Mouse (Mus musculus): ENCODE measurements at regions not wholly inside any gene's neighbourhood (a gene's known extent, or its start where the extent isn't known, plus 50 kb on each side); places are given as distances from the start of the nearest gene placed in this dataset.

GRCm38 (mm10) chr8:128030335-128031280 lies 327.8 kb upstream of the Nrp1 start:
- Histone ChIP-seq H3K4me3 (ENCODE audit: extremely low read depth, insufficient read depth, insufficient read length) (no peak overlapping the region), H3K27ac (ENCODE audit: insufficient read depth, low read length) (no peak overlapping the region), H3K36me3 (ENCODE audit: control insufficient read depth, insufficient read depth, low read length) (no peaks in the 10 kb centered on the region), H3K27me3 (ENCODE audit: control insufficient read depth, insufficient read depth, low read length) (no peaks in the 10 kb centered on the region), H3K4me1 (ENCODE audit: control insufficient read depth, insufficient read depth, insufficient read length) (peaks cover 4% of the 10 kb centered on the region; the same call in 1 of the 2 replicates)
- DNase-seq (ENCODE audit: low read depth in 1 of 2, low spot score in 2 of 2) = no peak
- WGBS = 75% methylated on average over 24 of the region's 24 CpGs
- TF ChIP-seq CTCF (IDR thresholded peaks at IDR 0.05; ENCODE audit: extremely low read depth, insufficient read depth, insufficient read length, insufficient replicate concordance) = no peak
- no peak for TF ChIP-seq POLR2A (IDR thresholded peaks at IDR 0.05; ENCODE audit: low read depth, low read length)

DNA sequence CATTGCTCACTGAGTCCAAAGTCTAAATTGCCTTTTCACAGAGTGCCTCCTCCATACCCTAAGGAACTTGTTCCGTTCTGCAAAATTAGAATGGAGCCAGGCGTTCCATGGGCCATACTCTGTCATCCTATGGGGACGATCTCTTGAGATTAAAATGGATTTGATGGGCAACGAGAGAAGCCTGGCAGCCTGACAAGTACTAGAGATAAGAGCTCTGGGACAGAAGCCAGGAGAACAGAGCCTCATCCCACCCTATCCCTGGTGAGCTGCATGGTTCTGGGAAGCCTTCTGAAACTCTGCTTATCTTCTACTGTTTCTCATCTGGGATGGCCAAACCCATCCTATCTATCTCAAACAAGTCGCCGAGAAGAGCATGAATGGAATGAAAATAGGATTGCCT lies 324.3 kb upstream of the Nrp1 start:
- Histone ChIP-seq H3K27me3 (ENCODE audit: control insufficient read depth, insufficient read depth, low read length) (no peaks in the 10 kb centered on the region), H3K27ac (ENCODE audit: insufficient read depth, low read length) (no peak overlapping the region), H3K4me1 (ENCODE audit: control insufficient read depth, insufficient read depth, insufficient read length) (peaks cover 4% of the 10 kb centered on the region; the same call in 1 of the 2 replicates), H3K36me3 (ENCODE audit: control insufficient read depth, insufficient read depth, low read length) (no peaks in the 10 kb centered on the region), H3K4me3 (ENCODE audit: extremely low read depth, insufficient read depth, insufficient read length) (no peak overlapping the region)
- DNase-seq (ENCODE audit: low read depth in 1 of 2, low spot score in 2 of 2) = no peak
- TF ChIP-seq CTCF (IDR thresholded peaks at IDR 0.05; ENCODE audit: extremely low read depth, insufficient read depth, insufficient read length, insufficient replicate concordance) = no peak
- no peak for TF ChIP-seq POLR2A (IDR thresholded peaks at IDR 0.05; ENCODE audit: low read depth, low read length)
- WGBS = 84% methylated on average over 6 of the region's 6 CpGs

DNA sequence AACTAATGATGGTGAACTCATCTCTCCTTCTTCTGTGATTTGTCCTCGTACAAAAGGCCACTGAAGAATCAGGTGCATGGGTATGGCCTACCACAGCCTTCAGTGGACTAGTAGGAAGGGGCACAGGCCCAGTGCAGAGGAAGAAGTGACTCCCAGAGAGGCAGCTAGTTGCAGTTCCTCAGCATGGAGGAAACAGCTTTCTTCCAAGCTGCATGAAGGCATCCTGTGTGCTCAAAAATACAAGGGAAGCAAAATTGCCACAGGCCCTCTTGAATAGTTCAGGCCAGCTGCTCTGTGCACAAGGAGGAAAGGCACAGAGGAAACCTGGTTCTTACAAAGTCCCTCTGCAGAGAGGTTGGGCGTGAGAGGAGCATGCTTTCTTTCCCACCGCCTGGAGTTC lies 322.7 kb upstream of the Nrp1 start:
- Histone ChIP-seq H3K4me1 (ENCODE audit: control insufficient read depth, insufficient read depth, insufficient read length) (peaks cover 4% of the 10 kb centered on the region; the same call in 1 of the 2 replicates), H3K36me3 (ENCODE audit: control insufficient read depth, insufficient read depth, low read length) (no peaks in the 10 kb centered on the region), H3K4me3 (ENCODE audit: extremely low read depth, insufficient read depth, insufficient read length) (no peak overlapping the region), H3K27me3 (ENCODE audit: control insufficient read depth, insufficient read depth, low read length) (no peaks in the 10 kb centered on the region), H3K27ac (ENCODE audit: insufficient read depth, low read length) (no peak overlapping the region)
- TF ChIP-seq CTCF (IDR thresholded peaks at IDR 0.05; ENCODE audit: extremely low read depth, insufficient read depth, insufficient read length, insufficient replicate concordance) = no peak
- TF ChIP-seq POLR2A (IDR thresholded peaks at IDR 0.05; ENCODE audit: low read depth, low read length) = no peak
- 39% methylated on average over 3 of the region's 3 CpGs for WGBS
- no peak for DNase-seq (ENCODE audit: low read depth in 1 of 2, low spot score in 2 of 2)

DNA sequence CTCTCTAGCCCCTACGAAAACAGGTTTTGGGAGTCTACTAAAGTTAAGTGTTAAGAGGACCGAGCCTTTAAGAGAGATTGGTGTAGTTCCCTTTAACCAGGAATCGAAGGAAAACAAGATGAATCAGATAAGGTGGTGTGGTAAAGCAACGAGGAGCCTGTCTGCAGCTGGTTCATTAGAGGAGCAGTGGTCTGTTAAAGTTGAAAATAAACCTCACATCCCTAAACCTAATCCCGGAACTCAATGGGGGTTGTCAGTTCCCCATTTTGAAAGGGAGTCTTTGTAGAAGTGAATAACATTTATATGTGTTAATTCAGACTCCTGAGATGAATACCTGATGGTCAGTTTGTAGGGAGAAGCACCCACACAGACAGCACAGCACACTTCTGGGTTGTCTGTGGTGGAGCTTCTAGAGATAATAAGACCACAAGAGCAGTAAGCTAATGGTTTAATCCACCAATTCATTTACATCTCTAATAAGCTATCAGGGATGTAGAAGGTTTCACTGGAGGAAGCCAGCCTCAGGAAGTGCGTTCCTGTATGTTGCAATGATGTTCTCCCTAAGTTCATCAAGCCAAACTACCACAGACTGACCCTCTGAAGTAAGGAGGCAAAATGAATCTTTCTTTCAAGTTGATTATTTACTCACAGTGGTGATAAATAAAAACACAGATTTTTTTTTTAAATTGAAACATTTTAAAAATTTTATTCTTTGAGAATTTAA lies 318.9 kb upstream of the Nrp1 start:
- DNase-seq (ENCODE audit: low read depth in 1 of 2, low spot score in 2 of 2) = no peak
- Histone ChIP-seq H3K4me1 (ENCODE audit: control insufficient read depth, insufficient read depth, insufficient read length) (no peaks in the 10 kb centered on the region), H3K27me3 (ENCODE audit: control insufficient read depth, insufficient read depth, low read length) (no peaks in the 10 kb centered on the region), H3K36me3 (ENCODE audit: control insufficient read depth, insufficient read depth, low read length) (no peaks in the 10 kb centered on the region), H3K27ac (ENCODE audit: insufficient read depth, low read length) (no peak overlapping the region), H3K4me3 (ENCODE audit: extremely low read depth, insufficient read depth, insufficient read length) (no peak overlapping the region)
- 24% methylated on average over 6 of the region's 6 CpGs for WGBS
- no peak for TF ChIP-seq POLR2A (IDR thresholded peaks at IDR 0.05; ENCODE audit: low read depth, low read length)
- no peak for TF ChIP-seq CTCF (IDR thresholded peaks at IDR 0.05; ENCODE audit: extremely low read depth, insufficient read depth, insufficient read length, insufficient replicate concordance)

- H3K4me1 ChIP-seq (ENCODE audit: control insufficient read depth, insufficient read depth, insufficient read length) = no peaks in the 10 kb centered on the region
- TF ChIP-seq CTCF (IDR thresholded peaks at IDR 0.05; ENCODE audit: extremely low read depth, insufficient read depth, insufficient read length, insufficient replicate concordance) (no peak), POLR2A (IDR thresholded peaks at IDR 0.05; ENCODE audit: low read depth, low read length) (no peak)
- H3K27me3 ChIP-seq (ENCODE audit: control insufficient read depth, insufficient read depth, low read length) = no peaks in the 10 kb centered on the region
- DNase-seq (ENCODE audit: low read depth in 1 of 2, low spot score in 2 of 2) = no peak
- no peak overlapping the region for H3K27ac ChIP-seq (ENCODE audit: insufficient read depth, low read length)
- H3K4me3 ChIP-seq (ENCODE audit: extremely low read depth, insufficient read depth, insufficient read length) = no peak overlapping the region
- 92% methylated on average over 2 of the region's 2 CpGs for WGBS
- H3K36me3 ChIP-seq (ENCODE audit: control insufficient read depth, insufficient read depth, low read length) = no peaks in the 10 kb centered on the region
These were observed 315.5 kb upstream of the Nrp1 start for GRCm38 (mm10) chr8:128042877-128043276.

GRCm38 (mm10) chr8:128043392-128043791 lies 315.0 kb upstream of the Nrp1 start:
- no peak for DNase-seq (ENCODE audit: low read depth in 1 of 2, low spot score in 2 of 2)
- no peaks in the 10 kb centered on the region for H3K27me3 ChIP-seq (ENCODE audit: control insufficient read depth, insufficient read depth, low read length)
- TF ChIP-seq CTCF (IDR thresholded peaks at IDR 0.05; ENCODE audit: extremely low read depth, insufficient read depth, insufficient read length, insufficient replicate concordance) = no peak
- no peak for TF ChIP-seq POLR2A (IDR thresholded peaks at IDR 0.05; ENCODE audit: low read depth, low read length)
- H3K4me1 ChIP-seq (ENCODE audit: control insufficient read depth, insufficient read depth, insufficient read length) = no peaks in the 10 kb centered on the region
- H3K36me3 ChIP-seq (ENCODE audit: control insufficient read depth, insufficient read depth, low read length) = no peaks in the 10 kb centered on the region
- 77% methylated on average over 4 of the region's 4 CpGs for WGBS
- no peak overlapping the region for H3K4me3 ChIP-seq (ENCODE audit: extremely low read depth, insufficient read depth, insufficient read length)
- no peak overlapping the region for H3K27ac ChIP-seq (ENCODE audit: insufficient read depth, low read length)
